Mouse (Mus musculus) ES-Bruce4 (cell line): Measurements from ENCODE around the gene Arpp19. TPM values are rescaled to one million over a fixed set of nuclear protein-coding genes. Genes with fewer than 3 reads are reported as not detected.

ENCODE experiments used
- H3K27ac ChIP-seq: 2 replicates; pipeline ENCODE4 v1.5.1; 2012; ENCODE audit warnings: low read length, inconsistent platforms; ENCODE audit not compliant: insufficient read depth
- H3K27me3 ChIP-seq: 2 replicates; pipeline ENCODE4 v1.6.1; 2012; ENCODE audit warnings: mild to moderate bottlenecking, low read length, inconsistent platforms; ENCODE audit not compliant: control insufficient read depth, poor library complexity, insufficient read depth, severe bottlenecking
- H3K36me3 ChIP-seq: 2 replicates; pipeline ENCODE4 v1.6.1; 2012; ENCODE audit warnings: inconsistent platforms, mild to moderate bottlenecking, low read length, moderate library complexity; ENCODE audit not compliant: control insufficient read depth, poor library complexity, insufficient read depth, severe bottlenecking
- H3K4me1 ChIP-seq: one replicate; pipeline ENCODE4 v1.8.1; 2011; ENCODE audit warnings: low read length; ENCODE audit not compliant: control insufficient read depth, insufficient read depth
- H3K4me3 ChIP-seq: 2 replicates; pipeline ENCODE4 v1.5.1; 2011; ENCODE audit warnings: low read depth, mild to moderate bottlenecking, low read length
- H3K9ac ChIP-seq: 2 replicates; pipeline ENCODE4 v1.6.1; 2012; ENCODE audit warnings: low read depth, mild to moderate bottlenecking, inconsistent platforms; ENCODE audit not compliant: poor library complexity, severe bottlenecking
- H3K9me3 ChIP-seq: replicated peaks from 2 replicates; pipeline ENCODE4 v1.6.1; 2012; ENCODE audit warnings: mild to moderate bottlenecking, low read length, inconsistent platforms; ENCODE audit not compliant: control insufficient read depth, poor library complexity, insufficient read depth, severe bottlenecking
- CTCF ChIP-seq: IDR thresholded peaks from one replicate; pipeline ENCODE4 v1.8.1; 2011; ENCODE audit warnings: low read depth, low read length
- EP300 ChIP-seq: IDR thresholded peaks from 2 replicates; pipeline ENCODE4 v1.6.1; 2011; ENCODE audit warnings: low read depth, low read length; ENCODE audit not compliant: insufficient read depth
- POLR2A ChIP-seq: IDR thresholded peaks from one replicate; pipeline ENCODE4 v1.8.1; 2011; ENCODE audit warnings: low read length; ENCODE audit not compliant: insufficient read depth
- polyA plus RNA-seq: library from polyadenylated mRNA; stranded (reverse); fragments of >200 nt; gene quantifications from 2 replicates; pipeline ENCODE4 v1.2.4, GENCODE M21; 2011; ENCODE audit warnings: low read depth; ENCODE audit not compliant: missing spikeins, insufficient read depth, insufficient read length

Arpp19 gene
- polyA plus RNA-seq, 1 experiment: 262 TPM

- H3K27me3 ChIP-seq: no peaks in the 10 kb centered on the region
These were observed 61.5 kb downstream of the Arpp19 start for GRCm38 (mm10) chr9:75098937-75099336.

GRCm38 (mm10) chr9:75100157-75100781 is 62.9 kb downstream of the Arpp19 start:
- Histone ChIP-seq H3K9me3 (no peaks in the 10 kb centered on the region), H3K27ac (no peak overlapping the region), H3K4me3 (no peak overlapping the region), H3K36me3 (no peaks in the 10 kb centered on the region), H3K4me1 (no peaks in the 10 kb centered on the region), H3K27me3 (no peaks in the 10 kb centered on the region), H3K9ac (no peak overlapping the region)
- no peak for TF ChIP-seq CTCF
- TF ChIP-seq EP300: no peak
- no peak for TF ChIP-seq POLR2A

More at GRCm38 (mm10) chr9:75098937-75099336, 61.5 kb downstream of the Arpp19 start:
- H3K4me3 ChIP-seq: no peak overlapping the region
- no peaks in the 10 kb centered on the region for H3K4me1 ChIP-seq
- no peaks in the 10 kb centered on the region for H3K36me3 ChIP-seq
- H3K9me3 ChIP-seq: no peaks in the 10 kb centered on the region
- no peak overlapping the region for H3K27ac ChIP-seq
- H3K9ac ChIP-seq: no peak overlapping the region
- TF ChIP-seq POLR2A: no peak
- TF ChIP-seq EP300: no peak
- no peak for TF ChIP-seq CTCF

GRCm38 (mm10) chr9:75102131-75102530 is 64.7 kb downstream of the Arpp19 start:
- Histone ChIP-seq H3K9me3 (no peaks in the 10 kb centered on the region), H3K4me3 (no peak overlapping the region), H3K4me1 (no peaks in the 10 kb centered on the region), H3K36me3 (no peaks in the 10 kb centered on the region), H3K27ac (no peak overlapping the region), H3K9ac (no peak overlapping the region), H3K27me3 (no peaks in the 10 kb centered on the region)
- TF ChIP-seq POLR2A (no peak), EP300 (no peak), CTCF (no peak)

Other genes with a start within 250 kb of the Arpp19 start
- gene Onecut1, start 175.7 kb upstream of the Arpp19 start, polyA plus RNA-seq: 0.44 TPM in 1 of 2 replicates, not detected in the other
- gene Fam214a, start 84.7 kb upstream of the Arpp19 start, polyA plus RNA-seq: 7.7 and 9.8 TPM in 2 replicates
- gene Myo5a, start 33.4 kb downstream of the Arpp19 start, polyA plus RNA-seq: 91.8 and 98.0 TPM in 2 replicates
- 8.0 and 8.8 TPM in 2 replicates for gene Myo5c, start 194.4 kb downstream of the Arpp19 start, polyA plus RNA-seq